Mouse (Mus musculus) retina, postnatal 1 day (tissue): Measurements from ENCODE around the gene Tfe3.
A peak's percentile ranks its signal among the peaks of the same experiment; 100 is the strongest.
"Not testable (repeated sequence)": the region's sequence is repeated elsewhere in the genome, so short reads cannot be mapped to it uniquely, and the experiment has no call there.

Experiments
- DNase-seq: peaks from one replicate; pipeline ENCODE4 v3.0.0-alpha.2; 2012

Tfe3 gene

GRCm38 (mm10) chrX:7753627-7754026, 8.7 kb upstream of the Tfe3 start:
- peak; percentile 28 for DNase-seq

- DNase-seq: no peak
These were observed 499 bp downstream of the Tfe3 start for GRCm38 (mm10) chrX:7762921-7763197.

- peak; percentile 26 for DNase-seq
These were observed 1.5 kb downstream of the Tfe3 start for GRCm38 (mm10) chrX:7763631-7764393.

GRCm38 (mm10) chrX:7764657-7765280, 2.4 kb downstream of the Tfe3 start:
- DNase-seq: no peak

- peak; percentile 10 for DNase-seq
These were observed 2.9 kb downstream of the Tfe3 start for GRCm38 (mm10) chrX:7765281-7765670.

- DNase-seq: peak; percentile 44
These were observed 3.4 kb downstream of the Tfe3 start for GRCm38 (mm10) chrX:7765764-7766163.

GRCm38 (mm10) chrX:7769302-7770017, 7.1 kb downstream of the Tfe3 start:
- no peak for DNase-seq

- DNase-seq: peak; percentile 7
These were observed 10.4 kb downstream of the Tfe3 start for GRCm38 (mm10) chrX:7772766-7773165.

GRCm38 (mm10) chrX:7775501-7776205, 13.3 kb downstream of the Tfe3 start:
- DNase-seq: no peak

- DNase-seq: peak; percentile 57
These were observed 14.1 kb downstream of the Tfe3 start for GRCm38 (mm10) chrX:7776329-7777082.

GRCm38 (mm10) chrX:7778450-7779244, 16.3 kb downstream of the Tfe3 start:
- no peak for DNase-seq

GRCm38 (mm10) chrX:7779294-7779693, 16.9 kb downstream of the Tfe3 start:
- DNase-seq: no peak

GRCm38 (mm10) chrX:7782603-7783092, 20.3 kb downstream of the Tfe3 start:
- no peak for DNase-seq

- DNase-seq: peak; percentile 94
These were observed 27.3 kb downstream of the Tfe3 start, which contains the start of gene Gripap1 for GRCm38 (mm10) chrX:7789542-7790136. Gene Gripap1, plus strand, starts transcription at chrX:7789765.

- peak; percentile 14 for DNase-seq
These were observed 27.9 kb downstream of the Tfe3 start for GRCm38 (mm10) chrX:7790309-7790708.

- DNase-seq: peak; percentile 53
These were observed 31.0 kb downstream of the Tfe3 start for GRCm38 (mm10) chrX:7793361-7793760.

- peak; percentile 47 for DNase-seq
These were observed 32.7 kb downstream of the Tfe3 start for GRCm38 (mm10) chrX:7795016-7795415.

- no peak for DNase-seq
These were observed 35.0 kb downstream of the Tfe3 start for GRCm38 (mm10) chrX:7797327-7797726.

- DNase-seq: not testable (repeated sequence)
These were observed 39.8 kb downstream of the Tfe3 start for GRCm38 (mm10) chrX:7802157-7802556.

- peak; percentile 11 for DNase-seq
These were observed 52.7 kb downstream of the Tfe3 start for GRCm38 (mm10) chrX:7815016-7815415.
